Mouse (Mus musculus): ENCODE results near the gene Slc39a1.
A peak's percentile ranks its signal among the peaks of the same experiment; 100 is the strongest.
"Not testable (repeated sequence)": the region's sequence is repeated elsewhere in the genome, so short reads cannot be mapped to it uniquely, and the experiment has no call there.

Slc39a1 gene

GRCm38 (mm10) chr3:90265932-90266741, 18.2 kb downstream of the Slc39a1 start:
- DNase-seq (ENCODE audit: low spot score) = no peak

DNA sequence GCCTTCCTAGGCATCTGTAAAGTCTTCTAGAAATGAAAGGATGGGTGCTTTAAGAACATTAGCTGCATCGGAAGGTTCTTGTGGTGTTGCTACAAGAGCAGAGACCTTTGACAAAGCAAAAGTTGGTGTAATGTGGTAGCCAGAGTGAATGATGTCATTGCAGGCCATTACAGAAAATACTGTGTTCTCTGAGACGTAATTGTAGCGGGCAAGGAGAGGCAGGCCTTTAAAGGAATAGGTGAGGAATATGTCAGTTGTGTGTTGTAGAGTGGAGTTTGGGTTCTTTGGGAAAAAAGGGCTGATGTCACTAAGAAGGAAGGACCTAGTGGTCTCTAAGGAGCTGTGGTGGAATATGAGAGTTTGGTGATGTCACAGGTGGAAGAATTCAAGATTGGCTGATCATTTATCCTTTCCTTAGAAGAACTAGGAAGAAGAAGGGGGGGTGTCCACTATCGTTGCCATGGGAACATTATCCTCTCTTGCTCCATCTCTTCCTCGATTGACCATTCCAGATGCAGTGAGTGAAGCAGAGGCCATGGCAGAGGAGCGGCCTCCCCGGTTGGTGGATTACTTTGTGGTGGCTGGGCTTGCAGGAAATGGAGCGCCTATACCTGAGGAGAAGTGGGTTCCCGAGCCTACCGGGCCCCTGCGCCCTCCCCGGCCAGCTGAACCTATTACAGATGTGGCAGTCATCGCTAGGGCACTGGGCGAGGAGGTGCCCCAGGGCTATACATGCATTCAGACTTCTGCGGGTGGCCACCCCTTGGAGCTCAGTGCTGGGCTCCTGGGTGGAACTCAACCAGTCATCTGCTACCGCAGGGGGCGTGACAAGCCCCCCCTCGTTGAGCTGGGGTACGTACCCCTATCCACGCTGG, 19.2 kb downstream of the Slc39a1 start:
- DNase-seq (ENCODE audit: low spot score) = no peak

DNA sequence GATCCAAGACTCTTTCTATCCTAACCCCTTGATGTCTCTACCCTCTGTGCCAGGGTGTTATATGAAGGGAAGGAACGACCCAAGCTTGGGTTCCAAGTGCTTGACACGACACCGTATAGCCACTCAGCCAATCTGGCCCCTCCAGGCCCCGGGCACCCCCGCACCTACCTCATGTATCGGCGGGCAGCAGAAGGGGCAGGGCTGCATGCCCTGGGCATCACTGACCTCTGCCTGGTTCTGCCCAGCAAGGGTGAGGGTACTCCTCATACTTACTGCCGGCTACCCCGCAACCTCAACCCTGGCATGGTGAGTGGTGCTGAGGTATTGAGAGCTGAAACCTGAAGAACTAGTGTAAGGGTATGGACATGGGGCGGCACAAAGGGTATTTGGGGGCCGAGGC, 20.2 kb downstream of the Slc39a1 start:
- no peak for DNase-seq (ENCODE audit: low spot score)

GRCm38 (mm10) chr3:90268971-90269370, 21.0 kb downstream of the Slc39a1 start:
- no peak for DNase-seq (ENCODE audit: low spot score)

- DNase-seq (ENCODE audit: low spot score) = no peak
Observed at GRCm38 (mm10) chr3:90270784-90271183, 22.8 kb downstream of the Slc39a1 start.

DNA sequence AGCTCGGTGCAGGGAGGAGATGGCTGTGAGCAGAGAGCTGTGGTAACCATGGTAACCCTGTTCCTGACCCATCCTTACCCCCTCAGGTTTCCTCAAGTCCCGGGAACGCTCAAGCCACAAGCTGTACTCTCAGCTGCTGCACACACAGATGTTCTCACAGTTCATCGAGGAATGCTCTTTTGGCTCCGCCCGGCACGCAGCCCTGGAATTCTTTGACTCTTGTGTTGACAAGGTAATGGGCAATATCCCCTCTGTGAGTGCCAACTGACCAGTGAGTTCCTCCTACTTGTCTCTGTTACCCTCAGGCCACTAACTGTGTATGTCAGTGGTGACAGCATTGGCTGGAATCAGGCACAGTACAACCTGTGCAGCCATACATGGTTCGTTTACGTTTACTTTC, 24.2 kb downstream of the Slc39a1 start:
- no peak for DNase-seq (ENCODE audit: low spot score)

DNA sequence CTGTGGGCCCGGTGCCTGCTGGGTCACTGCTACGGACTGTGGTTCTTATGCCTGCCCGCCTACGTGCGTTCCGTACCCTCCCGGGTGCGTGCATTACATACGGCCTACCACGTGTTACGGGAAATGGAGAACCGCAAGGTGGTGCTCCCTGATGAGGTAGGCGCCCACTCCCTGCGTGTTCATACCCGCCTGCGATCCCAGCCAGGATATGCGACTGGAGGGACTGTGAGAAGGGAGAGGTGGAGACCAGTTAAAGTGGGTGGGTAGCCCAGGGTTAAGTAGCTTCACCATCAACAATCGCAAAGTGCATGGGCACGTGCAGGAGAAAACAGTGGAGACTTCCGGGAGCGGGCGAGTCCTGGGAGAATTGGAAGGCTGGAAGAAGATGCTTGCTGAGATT, 25.9 kb downstream of the Slc39a1 start:
- DNase-seq (ENCODE audit: low spot score) = no peak

GRCm38 (mm10) chr3:90275286-90275685, 27.3 kb downstream of the Slc39a1 start:
- DNase-seq (ENCODE audit: low spot score) = no peak

DNA sequence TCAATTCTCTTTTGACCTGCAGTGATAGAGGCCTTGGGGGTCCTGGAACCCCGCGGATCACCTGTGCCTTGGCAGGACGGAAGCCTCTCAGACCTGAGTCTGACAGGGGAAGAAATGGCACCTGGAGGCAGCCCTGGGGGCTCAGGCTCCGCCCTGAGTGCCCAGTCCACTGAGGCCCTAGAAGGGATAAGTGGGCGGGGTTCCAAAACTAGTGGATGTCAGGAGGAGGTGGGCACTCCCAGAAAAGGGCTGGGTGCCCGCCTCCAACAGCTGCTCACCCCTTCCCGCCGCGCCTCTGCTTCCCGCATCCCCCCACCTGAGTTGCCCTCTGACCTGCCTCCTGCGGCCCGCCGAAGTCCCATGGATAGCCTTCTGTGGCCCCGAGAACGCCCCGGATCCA, 28.9 kb downstream of the Slc39a1 start:
- no peak for DNase-seq (ENCODE audit: low spot score)

DNA sequence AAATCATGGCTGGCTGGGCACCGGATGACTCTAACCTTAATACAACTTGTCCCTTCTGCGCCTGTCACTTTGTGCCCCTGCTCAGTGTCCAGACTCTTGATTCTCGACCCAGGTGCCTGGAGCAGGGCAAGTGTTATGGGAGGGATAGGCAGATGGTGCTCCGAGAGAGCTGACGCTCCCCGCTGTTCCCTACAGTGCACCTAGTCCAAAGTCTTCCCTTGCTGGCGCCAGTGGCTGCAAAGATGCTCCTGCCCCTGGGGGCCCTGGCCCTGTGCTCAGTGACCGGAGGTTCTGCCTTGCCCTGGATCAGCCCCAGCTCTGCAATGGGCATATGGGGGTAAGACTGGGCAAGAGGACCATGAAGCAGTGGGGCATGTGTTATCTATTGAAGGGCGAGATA, 29.8 kb downstream of the Slc39a1 start:
- DNase-seq (ENCODE audit: low spot score) = no peak

GRCm38 (mm10) chr3:90278211-90278610, 30.2 kb downstream of the Slc39a1 start:
- no peak for DNase-seq (ENCODE audit: low spot score)

- no peak for DNase-seq (ENCODE audit: low spot score)
Observed at GRCm38 (mm10) chr3:90279216-90279615, 31.2 kb downstream of the Slc39a1 start.

- no peak for DNase-seq (ENCODE audit: low spot score)
Observed at GRCm38 (mm10) chr3:90279743-90280142, 31.8 kb downstream of the Slc39a1 start.

DNA sequence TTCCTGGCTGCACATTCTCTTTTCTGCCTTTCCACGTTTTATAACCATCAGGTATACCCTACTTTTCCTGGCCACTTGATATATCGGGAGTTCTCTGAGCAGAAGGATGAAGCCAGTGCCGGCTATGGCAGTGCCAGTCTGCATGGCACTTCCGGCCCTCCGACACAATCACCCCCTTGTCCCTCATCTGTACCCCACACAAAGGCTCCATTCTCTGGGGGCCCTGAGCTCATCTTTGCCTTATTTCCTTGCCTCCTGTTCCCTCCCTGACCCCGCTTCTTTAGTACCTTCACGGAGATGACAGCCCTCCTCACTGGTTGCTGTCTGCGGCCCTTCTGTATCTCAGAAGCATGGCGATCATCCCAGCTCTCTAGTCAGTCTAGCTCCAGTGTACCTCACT, 32.7 kb downstream of the Slc39a1 start:
- DNase-seq (ENCODE audit: low spot score) = no peak

DNA sequence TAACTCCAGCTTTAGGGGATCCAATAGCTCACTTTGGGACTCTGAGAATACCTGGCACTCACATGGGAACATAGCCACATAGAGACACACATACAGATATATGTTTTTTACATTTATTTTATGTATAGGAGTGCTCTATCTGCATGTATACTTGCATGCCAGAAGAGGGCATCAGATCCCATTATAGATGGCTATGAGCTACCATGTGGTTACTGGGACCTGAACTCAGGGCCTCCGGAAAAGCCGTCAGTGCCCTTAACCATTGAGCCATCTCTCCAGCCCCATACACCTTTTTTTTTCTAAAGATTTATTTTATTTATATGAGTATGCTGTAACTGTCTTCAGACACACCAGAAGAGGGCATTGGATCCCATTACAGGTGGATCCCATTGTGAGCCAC, 36.2 kb downstream of the Slc39a1 start:
- DNase-seq (ENCODE audit: low spot score) = no peak

GRCm38 (mm10) chr3:90289403-90289802, 41.4 kb downstream of the Slc39a1 start:
- DNase-seq (ENCODE audit: low spot score) = not testable (repeated sequence)

GRCm38 (mm10) chr3:90290602-90291001, 42.6 kb downstream of the Slc39a1 start:
- DNase-seq (ENCODE audit: low spot score) = no peak

DNA sequence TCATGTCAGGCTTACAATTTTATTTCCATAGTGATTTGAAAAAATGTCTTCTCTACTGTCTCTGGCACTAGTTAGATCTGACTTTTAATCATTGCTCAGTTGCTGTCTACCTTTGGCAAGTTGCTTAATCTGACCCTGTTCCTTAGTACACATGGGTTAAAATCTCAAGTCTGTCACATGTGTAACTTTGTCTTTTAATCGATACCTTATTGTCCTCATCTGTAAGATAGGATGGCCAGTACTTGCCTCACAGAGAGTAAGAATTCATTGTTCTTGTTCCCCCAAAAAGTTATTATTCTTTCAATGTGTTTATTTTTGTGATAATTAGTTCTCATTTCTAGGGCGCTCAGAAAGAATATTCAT, 44.0 kb downstream of the Slc39a1 start:
- DNase-seq (ENCODE audit: low spot score) = no peak

GRCm38 (mm10) chr3:90292345-90293275, 44.6 kb downstream of the Slc39a1 start, which contains the start of gene Gatad2b:
Gene Gatad2b, plus strand, starts transcription at chr3:90293178.
- DNase-seq (ENCODE audit: low spot score) = peak; percentile 98

DNA sequence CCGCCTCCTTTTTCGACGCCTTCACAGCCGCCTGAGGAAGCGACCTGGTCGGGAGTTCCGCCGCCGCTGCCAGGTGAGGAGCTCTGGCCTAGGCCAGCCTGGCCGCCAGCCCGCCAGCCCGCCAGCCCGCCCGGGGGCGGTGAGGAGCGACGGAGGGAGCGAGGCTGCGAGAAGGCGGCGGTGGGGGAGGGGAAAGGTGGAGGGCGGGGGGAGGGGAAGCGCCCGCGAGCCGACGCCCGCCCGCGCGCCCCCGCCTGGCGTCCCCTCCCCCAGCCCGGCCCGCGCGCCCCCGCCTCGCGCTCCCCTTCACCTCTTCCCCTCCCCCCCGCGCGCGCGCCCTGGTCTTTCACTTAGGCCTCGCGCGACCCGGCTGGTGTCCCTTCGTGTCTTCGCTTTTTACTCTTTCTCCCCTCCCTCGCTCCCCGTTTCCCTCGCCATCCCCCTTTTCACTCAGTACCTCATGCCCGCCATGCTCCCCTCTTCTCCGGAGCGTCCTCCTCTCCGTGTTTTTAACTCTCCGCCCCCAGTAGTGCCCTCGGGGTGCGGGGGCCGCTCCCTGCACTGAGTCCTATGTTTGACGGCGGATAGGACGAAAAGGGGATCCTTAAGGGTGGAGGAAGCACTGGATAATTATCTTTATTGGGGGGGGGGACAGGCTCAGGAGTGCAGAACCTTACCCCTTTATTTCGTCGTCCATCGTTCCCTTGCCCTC, 45.5 kb downstream of the Slc39a1 start:
- peak; percentile 61 for DNase-seq (ENCODE audit: low spot score)

DNA sequence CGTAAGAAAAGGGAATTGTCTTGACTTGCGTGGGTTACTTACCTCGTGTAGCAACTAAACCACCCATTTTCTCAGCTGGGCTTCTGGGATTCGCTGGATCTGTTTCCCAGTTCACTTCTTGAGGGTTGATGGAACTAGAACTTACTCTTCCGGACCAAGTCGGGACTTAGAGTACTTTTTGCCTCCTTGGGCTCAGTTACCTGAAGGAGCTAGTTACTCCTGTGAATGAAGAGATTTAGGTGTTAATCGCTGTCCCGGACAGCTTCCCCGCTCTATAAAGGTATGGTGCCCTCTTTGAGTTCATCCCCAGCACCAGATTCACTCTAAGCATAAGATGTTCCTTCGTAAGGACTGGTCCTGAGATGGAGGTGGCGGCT, 46.1 kb downstream of the Slc39a1 start:
- DNase-seq (ENCODE audit: low spot score) = no peak
